Mouse (Mus musculus) olfactory bulb, adult 2 months (tissue): ENCODE measurements around the gene Bag1. TPM values are rescaled to one million over a fixed set of nuclear protein-coding genes. Genes with fewer than 3 reads are reported as not detected.

Experiments used
- H3K27ac ChIP-seq: fragments of 200-500 bp; 2 replicates; pipeline ENCODE4 v1.5.1; 2012; ENCODE audit warnings: low read depth, low read length; ENCODE audit not compliant: insufficient read depth
- H3K4me1 ChIP-seq: fragments of 200-500 bp; 2 replicates; pipeline ENCODE4 v1.6.1; 2012; ENCODE audit warnings: low read length; ENCODE audit not compliant: control insufficient read depth, insufficient read depth
- H3K4me3 ChIP-seq: fragments of 200-500 bp; 2 replicates; pipeline ENCODE4 v1.5.1; 2012; ENCODE audit warnings: mild to moderate bottlenecking, low read depth, low read length, moderate library complexity; ENCODE audit not compliant: insufficient read depth
- CTCF ChIP-seq: fragments of 200-500 bp; IDR thresholded peaks from 2 replicates; pipeline ENCODE4 v1.5.1; 2012; ENCODE audit warnings: low read depth, mild to moderate bottlenecking, low read length, moderate library complexity; ENCODE audit not compliant: insufficient read depth
- POLR2A ChIP-seq: fragments of 200-500 bp; IDR thresholded peaks from 2 replicates; pipeline ENCODE4 v1.6.1; 2012; ENCODE audit warnings: mild to moderate bottlenecking, low read depth, low read length, moderate library complexity; ENCODE audit not compliant: insufficient read depth
- WGBS: fragments of 180-500 bp; shearing (Covaris S2); methylation state at CpG from one replicate; pipeline ENCODE4 v1.1.7; 2018; 5-methylcytosine and 5-hydroxymethylcytosine counted together
- polyA plus RNA-seq: library from polyadenylated mRNA; stranded (reverse); fragments of >200 nt; gene quantifications from 2 replicates; pipeline ENCODE4 v1.2.4, GENCODE M21; 2012; ENCODE audit warnings: low replicate concordance; ENCODE audit not compliant: missing spikeins, insufficient read depth, insufficient read length

Gene Bag1
- polyA plus RNA-seq, 1 experiment: not detected

DNA sequence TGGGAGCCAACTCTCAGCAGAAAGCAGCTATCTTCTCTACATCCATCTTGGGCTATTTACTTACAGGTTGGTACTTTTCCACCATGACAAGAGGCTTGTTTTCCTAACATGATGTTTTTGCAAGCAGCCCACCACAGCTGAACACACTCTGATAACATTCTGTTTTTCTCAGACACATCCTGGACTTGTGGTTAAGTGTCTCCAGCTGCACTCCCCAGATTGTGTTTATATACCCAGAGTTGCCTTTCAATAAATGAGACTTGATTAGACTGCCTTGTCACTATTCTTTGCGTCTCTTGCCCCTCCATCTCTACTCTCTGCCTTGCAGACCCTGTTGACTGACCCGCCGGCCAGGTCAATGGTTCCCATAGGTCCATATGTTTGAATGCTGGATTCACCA is 48.0 kb downstream of the Bag1 start:
- H3K4me3 ChIP-seq: no peak overlapping the region

DNA sequence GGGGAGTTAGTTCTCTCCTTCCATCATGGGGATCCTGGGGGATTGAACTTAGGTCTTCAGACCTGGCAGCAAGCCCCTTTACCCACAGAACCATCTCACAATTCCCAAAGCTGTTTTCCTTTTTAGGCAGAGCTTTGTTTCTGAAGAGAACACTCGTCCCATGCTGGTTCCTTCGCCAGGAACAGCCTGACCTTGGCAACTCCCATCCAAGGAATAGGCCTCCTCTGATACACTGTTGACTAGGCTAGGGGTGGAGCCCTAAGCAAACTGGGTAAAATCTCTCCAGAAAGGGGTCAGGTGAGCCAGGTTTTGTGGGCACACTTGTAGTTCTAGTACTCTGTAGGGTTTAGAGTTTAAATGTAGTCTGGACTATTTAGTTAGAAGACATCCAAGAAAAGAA is 48.8 kb downstream of the Bag1 start:
- WGBS: 67% methylated on average over 2 of the region's 2 CpGs

More for the DNA sequence above, 48.0 kb downstream of the Bag1 start:
- WGBS: 94% methylated on average over 3 of the region's 3 CpGs
- TF ChIP-seq POLR2A (no peak), CTCF (no peak)
- Histone ChIP-seq H3K27ac (no peak overlapping the region), H3K4me1 (no peaks in the 10 kb centered on the region)

DNA sequence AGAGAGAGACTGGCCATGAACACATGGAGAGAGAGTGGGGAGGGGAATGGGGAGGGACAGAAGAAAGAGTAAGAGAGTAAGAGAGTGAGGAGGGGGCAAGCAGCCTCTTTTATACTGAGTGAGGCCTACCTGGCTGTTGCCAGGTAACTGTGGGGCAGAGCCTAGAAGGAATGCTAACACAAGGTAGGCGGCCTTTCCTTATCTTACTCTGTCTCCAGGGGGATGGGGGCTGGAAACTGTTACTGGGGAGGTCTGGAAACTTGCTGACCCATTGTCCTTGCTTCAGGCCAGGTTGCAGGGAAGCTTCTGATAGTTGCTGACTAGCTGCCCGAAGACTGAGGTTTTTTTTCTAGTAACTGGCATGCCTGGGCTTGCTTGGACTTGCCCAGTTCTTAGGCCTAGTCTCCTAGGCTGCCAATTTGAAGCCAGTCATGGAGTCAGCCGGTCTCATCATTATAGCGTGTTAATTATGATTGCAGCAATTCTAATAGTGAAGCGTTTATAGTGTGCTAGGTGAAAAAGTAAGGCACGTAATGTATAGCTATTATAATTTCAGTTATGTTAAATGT is 49.5 kb downstream of the Bag1 start:
- 92% methylated on average over 6 of the region's 6 CpGs for WGBS
- no peak for TF ChIP-seq POLR2A
- no peak for TF ChIP-seq CTCF
- no peaks in the 10 kb centered on the region for H3K4me1 ChIP-seq
- H3K4me3 ChIP-seq: no peak overlapping the region
- no peak overlapping the region for H3K27ac ChIP-seq

More for the DNA sequence above, 48.8 kb downstream of the Bag1 start:
- TF ChIP-seq POLR2A (no peak), CTCF (no peak)
- no peaks in the 10 kb centered on the region for H3K4me1 ChIP-seq
- no peak overlapping the region for H3K27ac ChIP-seq
- H3K4me3 ChIP-seq: no peak overlapping the region

DNA sequence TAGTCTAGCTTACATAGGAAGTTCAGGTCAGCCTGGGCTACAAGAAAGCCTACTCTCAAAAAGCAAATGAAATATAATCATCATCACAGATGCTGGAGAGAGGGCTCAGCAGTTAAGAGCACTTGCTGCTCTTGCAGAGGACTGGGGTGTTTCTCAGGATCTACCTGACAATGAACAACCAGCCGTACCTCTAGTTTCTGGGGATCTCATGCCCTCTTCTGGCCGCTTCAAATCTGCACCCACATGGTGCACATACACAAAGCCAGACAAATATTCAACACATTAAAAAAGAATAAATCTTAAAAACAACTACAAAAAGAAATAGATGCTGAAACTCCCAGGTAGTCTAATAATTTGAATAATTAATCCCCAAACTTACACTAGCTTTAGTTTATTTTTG is 52.4 kb downstream of the Bag1 start:
- no peak overlapping the region for H3K27ac ChIP-seq
- TF ChIP-seq POLR2A (no peak), CTCF (no peak)
- no peak overlapping the region for H3K4me3 ChIP-seq
- H3K4me1 ChIP-seq: no peaks in the 10 kb centered on the region
- 100% methylated on average over 2 of the region's 2 CpGs for WGBS

DNA sequence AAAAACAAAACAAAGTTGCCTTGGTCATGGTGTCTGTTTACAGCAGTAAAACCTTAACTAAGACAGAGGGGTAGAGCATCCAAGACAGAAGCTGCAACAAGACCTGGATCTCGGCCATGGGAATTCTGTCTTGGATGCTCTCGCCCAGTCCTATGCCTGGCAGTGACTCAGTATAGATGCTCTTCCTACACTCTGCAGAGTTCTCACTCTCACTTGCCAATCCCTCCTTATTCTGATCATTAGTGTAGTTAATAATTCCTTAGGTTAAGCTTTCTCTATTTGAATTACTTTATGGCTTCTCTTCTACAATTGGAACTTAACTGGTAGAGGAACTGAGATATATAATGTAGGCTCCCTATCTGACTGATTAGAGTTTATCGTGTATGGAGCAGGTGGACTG is 53.0 kb downstream of the Bag1 start:
- TF ChIP-seq CTCF: no peak
- WGBS: 94% methylated on average over 3 of the region's 3 CpGs
- no peaks in the 10 kb centered on the region for H3K4me1 ChIP-seq
- no peak overlapping the region for H3K4me3 ChIP-seq
- H3K27ac ChIP-seq: no peak overlapping the region

DNA sequence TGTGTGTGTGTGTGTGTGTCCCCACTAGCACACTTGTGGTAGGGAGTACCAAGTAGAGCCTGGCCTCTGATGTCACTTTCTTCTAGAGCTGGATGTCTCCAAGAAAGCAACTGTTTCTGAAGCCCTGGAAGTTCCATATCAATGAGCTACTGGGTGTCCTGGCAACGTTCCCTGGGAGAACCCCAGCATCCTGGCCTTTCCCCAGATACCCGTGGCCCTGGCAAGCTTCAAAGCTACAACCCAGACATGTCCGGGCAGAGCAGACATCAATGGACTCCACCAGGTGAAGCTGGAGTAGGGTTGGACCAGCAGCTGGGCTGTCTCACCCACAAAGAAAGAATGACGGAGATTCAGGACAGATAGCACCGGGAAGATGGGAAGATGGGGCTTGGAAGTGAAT is 56.9 kb downstream of the Bag1 start:
- WGBS: 65% methylated on average over 5 of the region's 5 CpGs
- TF ChIP-seq POLR2A: no peak
- no peak for TF ChIP-seq CTCF
- H3K27ac ChIP-seq: no peak overlapping the region
- no peak overlapping the region for H3K4me3 ChIP-seq
- no peaks in the 10 kb centered on the region for H3K4me1 ChIP-seq

DNA sequence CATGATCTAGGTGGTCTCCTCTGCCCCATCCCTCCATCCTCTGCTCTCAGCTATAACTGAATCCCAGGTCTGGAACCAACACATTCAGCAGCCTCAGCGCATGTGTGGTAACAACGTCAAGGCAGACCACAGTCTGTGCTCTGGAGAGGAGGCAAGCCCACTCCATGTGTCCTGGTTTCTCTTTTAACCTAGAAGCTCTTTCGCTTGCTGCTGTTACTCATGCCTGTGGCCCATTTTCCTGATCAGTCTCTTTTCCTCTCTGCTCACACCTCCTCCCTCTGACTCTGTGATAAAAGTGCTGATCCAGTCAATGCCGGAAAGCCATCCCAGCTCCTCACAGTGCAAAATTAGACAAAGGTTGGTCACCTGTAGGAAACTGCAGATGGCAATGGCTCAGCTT is 58.1 kb downstream of the Bag1 start:
- Histone ChIP-seq H3K4me3 (no peak overlapping the region), H3K4me1 (no peaks in the 10 kb centered on the region), H3K27ac (no peak overlapping the region)
- WGBS: 88% methylated on average over 4 of the region's 4 CpGs
- no peak for TF ChIP-seq CTCF
- no peak for TF ChIP-seq POLR2A

DNA sequence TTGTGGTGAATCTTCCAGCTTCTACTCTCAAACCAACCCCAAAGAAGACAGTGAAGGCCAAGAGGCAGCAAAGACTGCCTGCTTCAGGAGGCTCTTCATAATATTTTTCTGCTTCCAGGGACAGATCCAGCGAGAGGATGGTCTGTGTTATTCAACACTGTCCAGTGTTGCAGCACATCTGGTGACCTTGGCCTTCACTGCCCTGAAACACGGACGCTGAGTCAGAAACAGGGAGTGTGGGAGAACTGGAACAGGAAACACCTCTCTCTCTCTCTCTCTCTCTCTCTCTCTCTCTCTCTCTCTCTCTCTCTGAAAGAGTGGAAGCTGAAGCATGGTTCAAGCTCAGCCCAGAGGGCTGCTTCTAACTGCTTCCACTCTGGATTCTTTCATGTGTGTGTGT is 58.8 kb downstream of the Bag1 start:
- TF ChIP-seq POLR2A (no peak), CTCF (no peak)
- 71% methylated on average over 3 of the region's 3 CpGs for WGBS
- Histone ChIP-seq H3K4me1 (no peaks in the 10 kb centered on the region), H3K4me3 (no peak overlapping the region), H3K27ac (no peak overlapping the region)

DNA sequence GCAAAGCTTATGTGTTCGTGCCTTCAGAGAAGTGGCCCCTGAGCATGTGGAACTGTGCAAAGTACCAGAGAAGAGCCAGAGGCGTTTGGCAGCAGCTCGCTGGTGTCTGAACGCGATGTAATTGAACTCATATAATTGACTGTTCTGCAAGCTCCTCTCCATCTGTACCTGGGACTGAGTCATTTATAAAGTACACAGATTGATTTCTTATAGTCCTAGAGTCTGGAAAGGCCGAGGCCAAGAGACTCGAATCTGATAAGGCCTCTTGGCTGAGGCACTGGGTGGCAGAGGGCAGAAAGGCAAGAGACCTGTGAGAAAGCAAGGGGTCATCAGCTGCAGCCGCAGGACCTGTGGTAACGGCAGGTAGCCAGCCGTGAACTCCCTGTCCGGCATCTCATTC is 59.3 kb downstream of the Bag1 start:
- no peak overlapping the region for H3K27ac ChIP-seq
- H3K4me1 ChIP-seq: no peaks in the 10 kb centered on the region
- TF ChIP-seq POLR2A (no peak), CTCF (no peak)
- H3K4me3 ChIP-seq: no peak overlapping the region
- WGBS: 88% methylated on average over 11 of the region's 11 CpGs

Other genes starting within 250 kb of the Bag1 start
- not detected in 2 replicates for gene Aptx, start 245.1 kb downstream of the Bag1 start, polyA plus RNA-seq
- 375 TPM in 1 of 2 replicates, not detected in the other for gene Dnaja1, start 226.1 kb downstream of the Bag1 start, polyA plus RNA-seq
- not detected in 2 replicates for gene Smu1, start 190.4 kb downstream of the Bag1 start, polyA plus RNA-seq
- not detected in 2 replicates for gene B4galt1, start 94.3 kb downstream of the Bag1 start, polyA plus RNA-seq
- not detected in 2 replicates for gene Spink4, start 28.2 kb downstream of the Bag1 start, polyA plus RNA-seq
- gene Chmp5, start 113 bp upstream of the Bag1 start, polyA plus RNA-seq: not detected in 2 replicates
- gene Nfx1, start 22.6 kb upstream of the Bag1 start, polyA plus RNA-seq: not detected in 2 replicates
- not detected in 2 replicates for gene Aqp7, start 99.8 kb upstream of the Bag1 start, polyA plus RNA-seq
- gene Aqp3, start 149.9 kb upstream of the Bag1 start, polyA plus RNA-seq: not detected in 2 replicates
- not detected in 2 replicates for gene Nol6, start 176.2 kb upstream of the Bag1 start, polyA plus RNA-seq
- not detected in 2 replicates for gene Ube2r2, start 187.4 kb upstream of the Bag1 start, polyA plus RNA-seq